Mouse (Mus musculus): ENCODE measurements around the gene Fsip1.

- no peak for TF ChIP-seq TCF12 (IDR thresholded peaks at IDR 0.05; ENCODE audit: insufficient read depth, poor library complexity, severe bottlenecking)
- TF ChIP-seq POLR2A (IDR thresholded peaks at IDR 0.05; ENCODE audit: insufficient read length, low read depth): no peak
Observed at GRCm38 (mm10) chr2:118230544-118230943, 26.2 kb downstream of the Fsip1 start.
